Mouse (Mus musculus) bone marrow, adult 2 months (tissue): ENCODE data around the gene Wls.

Experiments
- CTCF ChIP-seq: fragments of 200-500 bp; IDR thresholded peaks from 2 replicates; pipeline ENCODE4 v1.5.1; 2011; ENCODE audit warnings: low read length, control low read depth; ENCODE audit not compliant: control insufficient read depth, insufficient read depth
- POLR2A ChIP-seq: fragments of 200-500 bp; IDR thresholded peaks from 2 replicates; pipeline ENCODE4 v1.6.1; 2011; ENCODE audit warnings: low read depth, mild to moderate bottlenecking, control low read depth, low read length, borderline replicate concordance; ENCODE audit not compliant: control insufficient read depth

DNA sequence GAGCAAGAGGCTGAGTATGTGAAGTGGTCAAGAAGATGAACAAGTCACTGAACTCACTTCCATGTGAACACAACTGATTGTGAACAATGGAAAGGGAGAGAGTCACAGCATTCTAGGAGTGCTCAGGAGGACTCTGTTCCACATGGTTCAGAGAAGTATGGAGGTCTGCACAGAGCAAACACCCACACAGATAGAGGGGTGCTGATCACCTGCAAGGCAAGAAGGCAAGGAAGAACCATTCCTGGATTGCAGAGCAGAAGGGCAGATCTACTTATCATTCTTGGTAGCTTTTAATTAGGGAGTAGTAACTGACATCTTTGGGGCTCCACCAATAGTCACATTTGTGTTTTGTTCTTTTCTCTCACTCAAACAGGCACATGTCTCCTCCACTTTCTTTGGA is 45.3 kb downstream of the Wls start:
- no peak for TF ChIP-seq POLR2A
- no peak for TF ChIP-seq CTCF
